Mouse (Mus musculus) Muller cell, postnatal 12 days (primary cell): Measurements from ENCODE around the gene Hist1h2an.
A peak's percentile ranks its signal among the peaks of the same experiment; 100 is the strongest.
"Not testable (repeated sequence)": the region's sequence is repeated elsewhere in the genome, so short reads cannot be mapped to it uniquely, and the experiment has no call there.

ENCODE experiments used
- DNase-seq: peaks from one replicate; pipeline ENCODE4 v3.0.0-alpha.2; 2015; ENCODE audit errors: inconsistent ontology term

The Hist1h2an gene

DNA sequence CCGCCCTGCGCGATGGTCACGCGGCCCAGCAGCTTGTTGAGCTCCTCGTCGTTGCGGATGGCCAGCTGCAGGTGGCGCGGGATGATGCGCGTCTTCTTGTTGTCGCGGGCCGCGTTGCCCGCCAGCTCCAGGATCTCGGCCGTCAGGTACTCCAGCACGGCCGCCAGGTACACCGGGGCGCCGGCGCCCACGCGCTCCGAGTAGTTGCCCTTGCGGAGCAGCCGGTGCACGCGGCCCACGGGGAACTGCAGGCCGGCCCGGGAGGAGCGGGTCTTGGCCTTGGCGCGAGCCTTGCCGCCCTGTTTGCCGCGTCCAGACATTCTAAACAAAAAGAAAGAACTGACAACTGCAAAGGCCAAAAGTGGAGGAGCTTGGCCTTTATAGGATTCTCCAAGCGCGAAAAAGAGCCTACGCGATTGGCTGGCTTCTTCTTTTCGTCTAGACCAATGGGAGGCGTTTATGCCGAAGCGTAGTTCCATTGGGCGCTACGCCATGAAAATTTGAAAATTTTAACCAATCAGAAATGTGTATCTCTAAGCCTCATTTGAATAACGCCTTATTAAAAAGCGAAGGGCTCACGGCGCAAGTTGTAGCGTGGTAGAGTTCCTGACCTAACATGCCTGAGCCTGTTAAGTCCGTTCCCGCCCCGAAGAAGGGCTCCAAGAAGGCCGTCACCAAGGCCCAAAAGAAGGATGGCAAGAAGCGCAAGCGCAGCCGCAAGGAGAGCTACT lies at the start of gene Hist1h2an, which contains the start of gene Hist1h2bp:
Gene Hist1h2an, minus strand, starts transcription at position 320 of the 731 bp plus-strand sequence.
Gene Hist1h2bp, plus strand, starts transcription at position 563 of the 731 bp plus-strand sequence.
- peak; percentile 96 for DNase-seq

DNA sequence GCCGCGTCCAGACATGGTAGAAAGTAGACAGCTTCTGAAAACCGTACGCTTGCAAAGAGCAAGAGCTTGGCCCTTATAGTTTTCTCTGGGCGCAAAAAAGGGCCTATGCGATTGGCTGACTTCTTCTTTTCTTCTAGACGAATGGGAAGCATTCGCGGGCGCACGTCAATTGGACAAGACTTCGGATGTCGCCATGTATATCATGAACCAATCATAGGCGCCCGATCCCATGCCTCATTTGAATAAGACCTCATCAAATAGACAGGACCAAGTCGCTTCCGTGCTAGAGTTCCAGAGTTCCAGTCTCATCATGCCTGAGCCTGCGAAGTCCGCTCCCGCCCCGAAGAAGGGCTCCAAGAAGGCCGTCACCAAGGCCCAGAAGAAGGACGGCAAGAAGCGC lies 46.4 kb upstream of the Hist1h2an start, which contains the start of the genes Hist1h2ap and Hist1h2br:
Gene Hist1h2ap, minus strand, starts transcription at position 47 of the 400 bp plus-strand sequence.
Gene Hist1h2br, plus strand, starts transcription at position 283 of the 400 bp plus-strand sequence.
- not testable (repeated sequence) for DNase-seq

DNA sequence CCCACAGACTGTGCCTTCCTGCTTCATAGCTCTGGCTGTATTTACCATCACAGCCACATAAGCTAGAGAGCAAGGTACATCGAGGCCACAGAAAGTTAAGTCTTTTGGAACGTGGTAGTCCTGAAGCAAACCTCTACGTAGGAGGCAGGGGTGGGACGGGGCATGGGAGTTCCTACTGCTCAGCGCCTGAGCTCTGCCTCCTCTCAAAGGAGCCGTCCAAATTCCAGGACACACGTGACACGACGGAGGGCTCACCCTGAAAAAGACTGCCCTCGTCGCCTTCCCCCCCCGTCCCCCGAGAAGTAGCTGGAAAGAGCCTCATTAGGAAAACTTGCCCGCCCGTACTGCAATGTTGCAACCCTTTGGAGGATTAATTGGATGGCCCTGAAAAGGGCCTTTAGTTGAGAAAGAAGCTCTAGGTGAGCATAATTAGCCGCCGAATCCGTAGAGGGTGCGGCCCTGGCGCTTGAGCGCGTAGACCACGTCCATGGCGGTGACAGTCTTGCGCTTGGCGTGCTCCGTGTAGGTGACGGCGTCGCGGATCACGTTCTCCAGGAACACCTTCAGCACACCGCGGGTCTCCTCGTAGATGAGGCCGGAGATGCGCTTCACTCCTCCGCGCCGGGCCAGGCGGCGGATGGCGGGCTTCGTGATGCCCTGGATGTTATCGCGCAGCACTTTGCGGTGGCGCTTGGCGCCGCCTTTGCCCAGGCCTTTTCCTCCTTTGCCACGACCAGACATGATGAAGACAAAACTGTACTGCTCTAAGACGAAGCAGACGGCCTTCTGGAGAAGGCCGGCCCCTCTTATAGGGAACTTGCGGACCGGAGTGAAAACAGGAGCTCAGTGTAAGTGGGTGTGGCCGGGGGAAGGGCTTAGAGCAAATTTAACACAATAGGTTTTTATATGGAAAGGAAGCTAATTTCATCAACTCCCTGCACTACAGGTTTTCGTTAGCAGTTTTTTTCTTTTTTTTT lies 44.7 kb upstream of the Hist1h2an start, which contains the start of gene Hist1h4n:
Gene Hist1h4n, minus strand, starts transcription at position 779 of the 977 bp plus-strand sequence.
- not testable (repeated sequence) for DNase-seq

DNA sequence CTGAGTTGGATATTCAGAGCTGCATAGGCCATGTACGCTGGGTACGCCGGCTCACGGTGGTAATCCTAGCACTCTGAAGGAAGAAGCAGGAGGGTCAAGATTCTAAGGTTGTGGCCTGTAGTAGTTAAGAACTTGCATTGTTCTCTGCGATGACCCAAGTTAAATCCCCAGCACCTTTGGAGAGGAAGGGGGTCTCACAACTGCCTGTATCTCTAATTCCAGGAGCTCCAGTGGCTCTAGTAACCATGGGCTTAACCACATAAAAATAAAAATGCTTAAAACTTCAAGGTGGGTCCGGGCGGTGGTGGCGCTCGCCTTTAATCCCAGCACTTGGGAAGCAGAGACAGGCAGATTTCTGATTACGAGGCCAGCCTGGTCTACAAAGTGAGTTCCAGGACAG lies 43.3 kb upstream of the Hist1h2an start:
- no peak for DNase-seq

DNA sequence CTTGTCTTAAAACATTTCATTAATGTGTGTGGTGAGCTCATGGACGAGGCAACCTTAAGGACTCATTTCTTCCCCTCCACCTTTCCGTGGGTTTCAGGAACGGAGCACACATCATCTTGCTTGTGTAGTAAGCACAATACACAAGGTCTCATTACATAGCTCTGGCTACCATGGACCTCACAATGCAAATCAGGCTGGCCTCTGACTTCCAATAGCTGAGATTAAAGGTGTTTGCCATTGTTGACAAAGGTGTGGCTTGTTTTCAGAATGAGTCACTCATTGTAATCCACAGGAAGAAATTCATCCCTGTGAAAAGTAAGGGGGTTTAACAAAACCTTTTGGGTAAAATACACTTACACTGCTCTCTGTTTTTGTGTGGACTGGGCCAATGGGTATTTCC lies 41.5 kb upstream of the Hist1h2an start:
- DNase-seq = no peak

DNA sequence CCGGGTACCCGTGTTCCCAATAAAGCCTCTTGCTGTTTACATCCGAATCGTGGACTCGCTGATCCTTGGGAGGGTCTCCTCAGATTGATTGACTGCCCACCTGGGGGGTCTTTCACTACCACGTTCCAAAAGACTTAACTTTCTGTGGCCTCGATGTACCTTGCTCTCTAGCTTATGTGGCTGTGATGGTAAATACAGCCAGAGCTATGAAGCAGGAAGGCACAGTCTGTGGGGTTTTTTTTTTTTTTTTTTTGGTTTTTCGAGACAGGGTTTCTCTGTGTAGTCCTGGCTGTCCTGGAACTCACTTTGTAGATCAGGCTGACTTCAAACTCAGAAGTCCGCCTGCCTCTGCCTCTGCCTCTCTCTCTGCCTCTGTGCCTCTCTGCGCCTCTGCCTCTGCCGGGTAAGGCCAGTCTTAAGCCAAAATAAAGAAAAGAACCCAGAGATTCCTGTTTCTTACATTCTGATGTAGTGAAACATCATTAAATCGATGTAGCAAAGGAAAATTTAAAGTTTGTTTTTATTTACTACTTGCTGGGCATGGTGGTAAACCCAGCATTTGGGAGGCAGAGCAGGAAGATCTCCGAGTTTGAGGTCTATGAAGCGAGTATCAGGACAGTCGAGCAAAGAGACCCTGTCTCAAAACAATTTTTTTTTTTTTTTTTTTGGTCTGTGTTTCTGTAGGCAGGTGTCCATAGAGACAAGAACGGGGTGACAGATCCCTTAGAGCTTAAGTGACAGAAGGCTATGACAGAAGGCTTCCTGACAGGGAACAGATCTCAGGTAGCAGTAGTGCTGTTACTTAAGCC lies 33.3 kb upstream of the Hist1h2an start:
- DNase-seq = not testable (repeated sequence)

DNA sequence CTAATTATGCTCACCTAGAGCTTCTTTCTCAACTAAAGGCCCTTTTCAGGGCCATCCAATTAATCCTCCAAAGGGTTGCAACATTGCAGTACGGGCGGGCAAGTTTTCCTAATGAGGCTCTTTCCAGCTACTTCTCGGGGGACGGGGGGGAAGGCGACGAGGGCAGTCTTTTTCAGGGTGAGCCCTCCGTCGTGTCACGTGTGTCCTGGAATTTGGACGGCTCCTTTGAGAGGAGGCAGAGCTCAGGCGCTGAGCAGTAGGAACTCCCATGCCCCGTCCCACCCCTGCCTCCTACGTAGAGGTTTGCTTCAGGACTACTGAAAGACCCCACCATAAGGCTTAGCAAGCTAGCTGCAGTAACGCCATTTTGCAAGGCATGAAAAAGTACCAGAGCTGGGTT lies 25.1 kb upstream of the Hist1h2an start:
- DNase-seq = not testable (repeated sequence)

DNA sequence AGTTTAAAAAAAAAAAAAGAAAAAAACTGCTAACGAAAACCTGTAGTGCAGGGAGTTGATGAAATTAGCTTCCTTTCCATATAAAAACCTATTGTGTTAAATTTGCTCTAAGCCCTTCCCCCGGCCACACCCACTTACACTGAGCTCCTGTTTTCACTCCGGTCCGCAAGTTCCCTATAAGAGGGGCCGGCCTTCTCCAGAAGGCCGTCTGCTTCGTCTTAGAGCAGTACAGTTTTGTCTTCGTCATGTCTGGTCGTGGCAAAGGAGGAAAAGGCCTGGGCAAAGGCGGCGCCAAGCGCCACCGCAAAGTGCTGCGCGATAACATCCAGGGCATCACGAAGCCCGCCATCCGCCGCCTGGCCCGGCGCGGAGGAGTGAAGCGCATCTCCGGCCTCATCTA lies 24.5 kb upstream of the Hist1h2an start, which contains the start of gene Hist1h4m:
Gene Hist1h4m, plus strand, starts transcription at position 208 of the 400 bp plus-strand sequence.
- DNase-seq = not testable (repeated sequence)

DNA sequence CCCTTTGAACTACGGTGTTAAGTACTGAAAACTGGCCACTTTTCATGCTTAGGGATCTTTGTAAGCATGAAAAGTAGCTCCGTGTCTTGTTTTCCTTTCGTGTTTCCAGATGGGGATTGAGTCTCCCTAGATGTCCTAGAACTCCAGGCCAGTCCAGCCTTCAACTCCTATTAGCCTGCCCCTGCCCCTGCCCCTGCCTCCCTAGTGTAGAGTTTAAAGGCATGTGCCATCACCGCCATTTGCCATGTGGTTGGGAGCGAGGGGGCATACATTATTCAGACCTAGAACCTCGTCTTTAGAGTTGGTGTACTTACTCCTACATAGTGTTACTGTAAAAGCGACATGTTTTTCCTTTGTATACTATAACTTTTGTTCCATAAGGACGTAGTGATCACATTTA lies 24.1 kb upstream of the Hist1h2an start:
- DNase-seq = not testable (repeated sequence)

DNA sequence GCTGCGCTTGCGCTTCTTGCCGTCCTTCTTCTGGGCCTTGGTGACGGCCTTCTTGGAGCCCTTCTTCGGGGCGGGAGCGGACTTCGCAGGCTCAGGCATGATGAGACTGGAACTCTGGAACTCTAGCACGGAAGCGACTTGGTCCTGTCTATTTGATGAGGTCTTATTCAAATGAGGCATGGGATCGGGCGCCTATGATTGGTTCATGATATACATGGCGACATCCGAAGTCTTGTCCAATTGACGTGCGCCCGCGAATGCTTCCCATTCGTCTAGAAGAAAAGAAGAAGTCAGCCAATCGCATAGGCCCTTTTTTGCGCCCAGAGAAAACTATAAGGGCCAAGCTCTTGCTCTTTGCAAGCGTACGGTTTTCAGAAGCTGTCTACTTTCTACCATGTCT lies 23.1 kb upstream of the Hist1h2an start, which contains the start of the genes Hist1h2bq and Hist1h2ao:
Gene Hist1h2bq, minus strand, starts transcription at position 125 of the 400 bp plus-strand sequence.
Gene Hist1h2ao, plus strand, starts transcription at position 393 of the 400 bp plus-strand sequence.
- DNase-seq = not testable (repeated sequence)

DNA sequence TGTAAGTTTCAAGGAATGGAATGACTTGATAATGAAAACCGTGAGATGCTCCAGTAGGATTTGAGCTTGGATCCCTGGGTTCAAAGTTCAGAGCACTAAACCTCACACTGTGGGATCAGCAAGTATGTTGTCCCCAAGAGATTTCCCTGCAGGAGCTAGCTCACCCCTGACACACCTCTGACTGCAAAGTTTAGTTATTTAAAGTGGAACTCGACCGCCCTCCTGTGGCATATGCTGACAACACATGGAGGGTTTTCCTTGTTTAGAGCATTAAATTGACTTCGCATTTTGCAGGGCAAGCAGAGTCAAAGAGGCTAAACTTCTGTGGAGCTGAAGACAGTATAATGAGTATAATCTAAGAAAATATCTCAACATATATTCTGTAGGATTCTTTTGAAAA lies 16.0 kb upstream of the Hist1h2an start:
- DNase-seq = not testable (repeated sequence)

DNA sequence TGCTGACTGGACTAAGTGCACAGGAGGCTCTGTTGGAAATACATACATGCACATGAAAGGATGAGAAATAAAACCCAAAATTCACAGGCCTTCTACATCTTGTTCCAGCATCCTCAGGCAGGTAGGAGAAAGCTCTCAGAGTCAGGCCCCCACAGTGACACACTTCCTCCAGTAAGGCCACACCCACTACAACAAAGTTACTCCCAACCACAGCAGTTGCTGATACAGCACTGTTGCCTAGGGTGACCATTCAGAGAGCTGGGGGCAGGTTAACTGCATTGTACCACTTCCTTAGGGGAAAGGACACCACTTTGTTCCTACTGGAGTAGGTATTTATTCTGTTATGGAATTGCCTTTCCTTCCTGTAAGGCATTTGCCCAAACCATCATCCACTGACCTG lies 10.1 kb upstream of the Hist1h2an start:
- DNase-seq = not testable (repeated sequence)

DNA sequence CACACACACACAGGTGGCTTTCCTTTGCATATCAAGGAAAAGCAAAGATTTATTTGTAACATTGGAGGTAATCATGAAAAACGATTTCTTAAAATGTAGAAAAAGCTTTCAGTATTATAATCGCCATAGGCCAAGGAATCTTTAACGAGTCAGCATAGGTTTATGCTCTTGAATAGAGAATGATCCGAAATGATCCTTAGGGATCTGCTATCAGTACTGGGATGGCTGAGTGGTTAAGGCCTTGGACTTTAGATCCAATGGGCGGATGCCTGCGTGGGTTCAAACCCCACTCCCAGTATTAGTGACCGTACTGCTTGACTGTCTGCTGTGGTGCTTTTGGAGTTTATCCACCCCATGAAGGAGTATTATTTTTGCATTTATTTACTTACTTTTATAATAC lies 8.6 kb upstream of the Hist1h2an start:
- no peak for DNase-seq

DNA sequence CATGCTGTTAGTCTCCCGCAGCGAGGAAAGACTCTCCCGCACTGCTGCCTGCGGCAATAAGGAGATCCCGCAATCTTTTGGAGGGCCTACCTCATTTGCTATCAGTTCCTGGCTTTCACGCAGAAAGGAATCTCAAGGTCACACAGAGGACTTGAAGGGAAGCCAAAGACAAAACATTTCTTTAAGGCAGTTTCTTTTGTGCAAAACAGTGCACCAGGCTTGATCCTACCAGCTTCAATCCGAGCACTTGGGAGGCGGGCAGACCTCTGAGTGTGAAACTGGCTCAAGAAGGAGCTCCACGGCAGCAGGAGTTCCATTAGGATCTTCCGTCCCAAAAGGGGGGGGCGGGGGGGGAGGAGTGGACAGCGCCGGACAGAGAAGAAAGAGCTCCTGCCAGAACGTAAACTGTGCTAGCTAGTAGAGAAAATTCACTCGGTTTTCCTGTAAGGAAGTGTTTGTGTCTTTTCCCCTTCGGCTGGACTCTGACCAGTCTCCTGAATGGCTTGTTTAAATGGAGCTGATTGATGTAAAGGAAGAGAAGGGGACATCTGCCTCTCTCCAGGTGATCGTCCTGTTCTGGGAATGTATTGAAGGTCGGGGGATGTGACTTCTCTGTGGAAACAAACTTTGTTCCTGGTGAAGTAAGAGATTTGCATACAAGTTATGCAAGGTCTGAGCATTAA lies 3.7 kb upstream of the Hist1h2an start:
- peak; percentile 30 for DNase-seq

DNA sequence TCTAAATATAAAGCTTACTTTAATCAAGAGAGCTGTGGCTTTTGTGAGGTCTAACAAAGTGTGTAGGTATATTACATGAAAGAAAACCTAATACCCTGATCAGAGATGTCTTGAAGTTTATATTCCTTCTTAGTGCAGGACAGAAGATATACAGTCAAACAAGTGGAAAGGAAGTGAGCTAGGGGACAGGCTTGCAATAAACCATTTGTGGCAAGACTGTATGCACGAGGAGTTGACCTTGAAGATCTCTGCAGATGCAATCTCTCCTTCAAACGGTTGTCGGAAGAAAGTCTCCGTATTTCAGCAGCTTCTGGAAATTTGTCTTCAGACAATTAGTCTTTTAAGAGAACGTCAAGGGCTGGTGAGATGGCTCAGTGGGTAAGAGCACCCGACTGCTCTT lies 2.9 kb upstream of the Hist1h2an start:
- DNase-seq = no peak

DNA sequence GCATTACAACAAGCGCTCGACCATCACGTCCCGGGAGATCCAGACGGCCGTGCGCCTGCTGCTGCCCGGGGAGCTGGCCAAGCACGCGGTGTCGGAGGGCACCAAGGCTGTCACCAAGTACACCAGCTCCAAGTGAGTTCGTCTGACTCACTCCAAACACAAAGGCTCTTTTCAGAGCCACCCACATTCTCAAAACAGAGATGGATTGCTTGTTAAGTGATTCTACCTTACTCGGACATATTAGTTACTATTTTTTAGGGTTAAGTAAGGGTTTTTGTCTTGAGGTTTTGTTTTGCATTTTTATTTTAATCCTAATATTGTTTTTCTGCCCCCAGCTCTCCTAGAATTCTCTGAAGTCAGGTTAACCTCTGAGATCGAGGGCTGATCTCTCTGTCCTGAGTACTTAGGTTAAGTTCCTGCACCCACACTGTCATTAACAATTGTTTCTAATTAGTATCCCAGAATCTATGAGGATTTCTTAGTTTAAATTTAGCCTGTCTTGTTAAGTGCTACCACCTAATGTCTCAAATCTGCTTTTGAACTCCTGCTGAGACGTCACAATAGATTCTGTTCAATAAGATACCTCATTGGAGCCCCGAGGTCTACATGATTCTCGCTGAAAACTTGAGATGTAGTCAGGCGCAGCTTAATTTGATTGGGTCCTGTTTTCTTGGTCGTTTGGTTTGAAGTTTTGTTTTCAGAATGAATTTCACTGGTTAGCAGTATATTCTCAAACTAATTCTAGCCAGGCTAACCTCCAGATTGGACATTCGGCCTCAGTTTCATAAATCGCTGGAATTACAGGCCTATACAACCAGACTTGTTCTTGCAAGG lies 959 bp upstream of the Hist1h2an start:
- DNase-seq = peak; percentile 65

DNA sequence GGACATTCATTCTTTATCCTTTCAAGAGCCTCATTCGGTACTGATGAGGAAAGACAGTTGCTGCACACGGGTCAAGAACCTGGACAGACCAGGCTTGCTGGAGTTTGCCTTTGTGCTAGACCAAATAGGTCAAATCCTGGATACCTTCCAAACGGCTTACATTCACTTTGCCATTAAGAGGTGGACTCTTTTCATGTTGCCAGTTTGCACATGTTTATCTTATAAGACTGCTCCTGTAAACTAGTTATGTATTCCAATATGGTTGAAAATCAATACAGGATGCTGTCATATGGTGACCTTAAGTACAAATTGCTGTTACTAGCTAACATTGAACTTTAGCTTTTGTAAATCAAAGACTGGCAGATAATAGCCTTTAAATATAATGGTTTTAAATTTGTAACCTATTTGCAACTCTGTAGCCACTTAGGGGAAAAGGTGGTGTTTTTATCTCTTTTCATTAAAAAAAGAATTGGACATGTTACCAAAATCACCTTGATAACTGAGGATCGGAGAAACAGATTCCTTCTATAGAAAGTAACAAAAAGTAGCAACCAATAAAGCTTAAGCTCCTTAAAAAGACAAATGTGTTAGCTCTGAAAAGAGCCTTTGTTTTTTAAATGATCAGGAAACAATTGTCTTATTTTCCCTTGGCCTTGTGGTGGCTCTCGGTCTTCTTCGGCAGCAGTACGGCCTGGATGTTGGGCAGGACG lies 674 bp downstream of the Hist1h2an start:
- DNase-seq = peak; percentile 58

DNA sequence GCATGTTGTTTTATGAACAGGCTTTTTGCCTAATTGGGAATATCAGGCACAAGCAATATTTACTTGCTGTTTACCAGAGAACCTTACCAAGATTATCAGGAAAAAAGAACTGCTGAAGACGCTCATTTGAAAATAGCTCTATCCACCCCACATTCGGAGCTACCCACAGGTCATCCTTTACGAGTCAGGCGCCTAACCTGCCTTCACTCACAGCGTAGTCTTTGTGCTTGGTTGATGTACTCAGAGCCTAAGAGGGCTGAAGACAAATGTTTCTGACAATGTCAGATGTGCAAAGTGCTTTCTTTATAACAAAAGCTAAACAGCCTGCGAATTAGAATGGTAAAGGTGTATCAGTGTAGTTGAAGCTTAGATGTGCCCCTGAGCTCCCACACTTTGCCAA lies 2.7 kb downstream of the Hist1h2an start:
- no peak for DNase-seq

DNA sequence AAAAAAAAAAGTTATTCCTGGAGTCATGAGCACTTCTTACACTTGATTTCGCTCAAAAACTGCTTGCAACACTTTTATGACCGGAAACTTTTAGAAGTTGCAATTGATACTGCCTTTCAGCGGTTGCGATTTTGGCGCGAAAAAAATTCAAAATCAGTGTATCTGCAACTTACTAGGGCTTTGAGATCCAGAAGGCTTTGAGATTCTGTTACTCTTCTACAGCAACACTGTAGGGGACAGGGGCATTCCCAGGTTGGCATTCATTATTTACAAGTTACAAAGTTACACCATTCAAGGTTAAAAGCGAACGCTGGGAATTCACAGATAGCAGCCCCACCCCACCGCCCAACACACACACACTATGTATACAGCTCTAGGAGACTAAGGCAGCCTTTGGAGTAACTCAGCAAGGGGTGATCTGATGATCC lies 3.3 kb downstream of the Hist1h2an start:
- DNase-seq = no peak
